Mouse (Mus musculus): ENCODE measurements around the gene Mlana.
A peak's percentile ranks its signal among the peaks of the same experiment; 100 is the strongest.

Gene Mlana

GRCm38 (mm10) chr19:29697245-29697874 lies at the start of gene Mlana:
Gene Mlana (plus strand): TSS chr19:29697824.
- peak in 1 of 2 experiments; percentile 17 for DNase-seq

- DNase-seq = no peak
Observed at GRCm38 (mm10) chr19:29648550-29648914, 49.1 kb upstream of the Mlana start.

GRCm38 (mm10) chr19:29649683-29650082 lies 47.9 kb upstream of the Mlana start:
- no peak for DNase-seq

DNA sequence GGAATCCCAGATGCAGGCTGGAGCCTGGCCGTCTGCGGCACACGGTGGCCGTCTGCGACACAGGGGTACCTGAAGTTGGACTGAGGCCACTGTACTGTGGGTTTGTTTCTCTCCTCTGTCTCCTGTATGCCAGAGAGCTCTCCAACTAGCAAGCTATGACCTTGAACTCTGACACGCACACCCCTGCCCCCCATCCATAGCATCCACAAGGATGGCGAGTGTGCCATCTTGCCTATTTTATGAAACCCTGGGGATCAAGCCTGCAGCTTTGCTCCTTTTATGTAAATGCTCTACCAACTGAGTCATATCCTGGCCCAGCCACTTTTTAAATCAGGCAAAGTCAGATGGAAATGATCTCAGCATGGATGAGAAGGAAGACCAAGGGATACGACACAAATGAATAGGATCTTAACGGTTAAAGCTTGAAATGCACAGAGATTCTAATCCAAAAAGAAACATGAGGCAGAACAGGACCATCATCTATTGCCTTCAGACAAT lies 43.8 kb upstream of the Mlana start:
- no peak for DNase-seq

- DNase-seq = no peak
Observed at GRCm38 (mm10) chr19:29655148-29655547, 42.5 kb upstream of the Mlana start.

DNA sequence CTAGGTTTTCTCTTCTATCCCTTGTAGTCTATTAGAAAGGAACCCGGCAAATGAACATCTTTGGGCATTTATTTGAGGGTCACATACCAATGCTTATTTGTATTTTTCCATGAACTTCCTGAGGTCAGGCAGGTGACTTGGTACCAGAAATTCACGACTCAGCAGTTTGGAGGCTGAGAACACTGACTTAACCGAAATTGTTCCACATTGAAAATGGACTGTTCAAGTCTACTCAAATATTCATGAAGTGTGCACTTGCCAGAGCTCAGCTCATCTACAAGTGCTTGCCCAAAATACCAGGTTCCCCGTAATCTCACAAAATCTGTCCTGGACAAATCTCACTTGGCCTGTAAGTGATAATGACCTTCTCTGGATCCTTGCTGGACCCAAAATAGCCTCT lies 41.6 kb upstream of the Mlana start:
- DNase-seq = no peak

DNA sequence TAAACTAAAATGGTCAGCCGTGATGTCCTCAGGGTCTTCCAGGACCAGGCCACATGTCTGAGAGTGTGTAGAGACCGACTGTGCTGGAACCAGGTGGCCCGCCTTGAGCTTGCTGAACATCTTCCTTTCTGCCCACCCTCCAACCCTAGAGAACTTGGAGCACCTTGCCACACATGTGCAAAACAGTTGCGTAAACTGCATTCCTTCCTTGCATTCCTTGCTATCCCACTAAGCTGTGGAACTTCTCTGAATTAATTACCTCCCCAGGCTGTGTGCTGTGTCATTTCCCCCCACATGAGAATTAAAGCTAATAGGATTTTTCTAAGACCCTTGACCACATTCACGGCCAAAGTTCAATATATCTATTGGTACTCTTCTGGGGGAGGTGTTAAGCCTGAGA lies 41.0 kb upstream of the Mlana start:
- DNase-seq = no peak

GRCm38 (mm10) chr19:29657033-29657432 lies 40.6 kb upstream of the Mlana start:
- no peak for DNase-seq

- DNase-seq = no peak
Observed at GRCm38 (mm10) chr19:29657558-29657957, 40.1 kb upstream of the Mlana start.

- no peak for DNase-seq
Observed at GRCm38 (mm10) chr19:29658836-29659235, 38.8 kb upstream of the Mlana start.

DNA sequence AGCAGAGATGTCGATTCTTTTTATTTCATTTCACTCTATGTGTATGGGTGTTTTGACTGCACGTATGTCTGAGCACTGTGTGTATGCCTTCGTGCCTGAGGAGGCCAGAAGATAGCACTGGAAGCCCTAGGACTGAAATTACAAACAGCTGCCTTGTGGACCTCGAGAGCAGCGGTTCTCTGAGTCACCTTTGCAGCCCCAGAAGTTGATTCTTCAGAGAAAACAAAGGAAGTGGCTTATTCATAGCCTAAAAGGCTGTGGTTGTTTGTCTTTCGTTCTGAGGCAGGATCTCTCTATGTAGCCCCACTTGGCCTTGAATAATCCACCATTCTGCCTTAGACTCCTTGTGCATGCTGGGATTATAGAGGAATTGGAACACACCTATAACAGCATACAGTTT lies 37.9 kb upstream of the Mlana start:
- no peak for DNase-seq

GRCm38 (mm10) chr19:29660835-29661764 lies 36.5 kb upstream of the Mlana start:
- no peak for DNase-seq

DNA sequence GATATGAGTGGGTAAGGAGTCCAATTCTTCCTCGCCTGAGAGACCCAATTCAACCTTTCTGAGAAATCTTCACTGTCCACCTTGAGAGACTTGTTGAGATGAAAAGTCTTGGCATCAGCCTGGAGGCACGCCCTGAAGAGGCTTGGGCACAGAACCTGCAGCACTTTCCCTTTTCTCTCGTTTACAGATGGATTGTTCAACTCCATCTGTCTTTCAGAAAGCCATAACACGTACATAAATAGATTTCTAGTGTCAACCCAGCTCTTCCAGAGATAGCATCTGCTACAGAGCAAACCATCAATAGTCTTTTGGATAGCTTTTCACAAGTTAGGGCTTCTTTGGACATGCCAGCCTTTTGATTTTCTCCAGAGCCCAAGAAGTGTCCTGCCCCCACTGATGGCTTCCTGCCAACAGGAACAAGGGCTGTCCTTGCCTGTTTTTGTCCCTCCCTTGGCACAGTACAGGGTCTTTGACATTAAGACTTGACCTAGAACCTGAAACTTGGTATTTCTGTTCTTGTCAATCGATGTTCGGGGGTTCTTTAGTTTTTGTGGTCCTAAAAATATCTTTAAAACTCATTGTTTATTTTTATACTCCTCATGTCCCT lies 35.5 kb upstream of the Mlana start:
- DNase-seq = no peak

- DNase-seq = no peak
Observed at GRCm38 (mm10) chr19:29663780-29664179, 33.8 kb upstream of the Mlana start.

DNA sequence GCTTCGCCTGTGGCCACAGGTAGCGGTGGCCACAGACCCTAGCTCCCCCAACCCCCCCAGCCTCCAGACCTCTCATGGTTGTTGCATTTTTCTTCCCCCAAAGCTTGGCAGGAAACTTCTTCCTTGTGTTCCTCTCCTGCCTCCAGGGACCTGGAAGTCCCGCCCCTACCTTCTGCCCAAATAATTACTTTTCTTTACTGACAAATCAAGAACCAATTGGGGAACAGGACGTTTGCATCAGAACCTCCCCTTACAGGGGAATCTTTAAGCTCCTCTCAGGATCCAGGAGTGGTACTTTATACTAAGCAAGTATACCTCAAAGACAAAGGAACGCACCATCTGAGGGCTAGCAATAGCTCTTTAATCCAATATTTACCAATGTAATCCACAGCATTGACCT lies 32.7 kb upstream of the Mlana start:
- DNase-seq = no peak

GRCm38 (mm10) chr19:29666164-29666563 lies 31.5 kb upstream of the Mlana start:
- no peak for DNase-seq

GRCm38 (mm10) chr19:29666965-29667594 lies 30.5 kb upstream of the Mlana start:
- peak; percentile 22 to 45 for DNase-seq

- no peak for DNase-seq
Observed at GRCm38 (mm10) chr19:29668135-29668534, 29.5 kb upstream of the Mlana start.

DNA sequence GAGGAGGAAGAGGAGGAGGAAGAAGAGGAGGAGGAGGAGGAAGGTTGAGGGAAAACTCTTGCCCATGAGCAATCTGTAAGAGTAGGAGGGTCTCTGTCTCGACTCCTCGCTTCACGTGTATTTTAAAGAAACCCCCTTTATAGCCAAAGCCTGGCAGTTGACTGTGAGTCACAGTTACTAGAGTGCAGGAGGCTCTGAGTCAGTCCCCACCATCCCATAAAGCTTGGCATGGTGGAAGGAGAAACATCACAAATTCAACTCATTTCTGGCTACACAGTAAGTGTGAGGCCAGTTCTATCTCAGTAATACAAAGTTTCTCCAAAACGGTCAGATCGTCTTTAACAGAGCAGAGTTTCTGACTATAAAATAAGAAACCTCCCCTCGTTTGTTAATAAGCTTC lies 27.4 kb upstream of the Mlana start:
- DNase-seq = no peak

- DNase-seq = no peak
Observed at GRCm38 (mm10) chr19:29671160-29671559, 26.5 kb upstream of the Mlana start.

DNA sequence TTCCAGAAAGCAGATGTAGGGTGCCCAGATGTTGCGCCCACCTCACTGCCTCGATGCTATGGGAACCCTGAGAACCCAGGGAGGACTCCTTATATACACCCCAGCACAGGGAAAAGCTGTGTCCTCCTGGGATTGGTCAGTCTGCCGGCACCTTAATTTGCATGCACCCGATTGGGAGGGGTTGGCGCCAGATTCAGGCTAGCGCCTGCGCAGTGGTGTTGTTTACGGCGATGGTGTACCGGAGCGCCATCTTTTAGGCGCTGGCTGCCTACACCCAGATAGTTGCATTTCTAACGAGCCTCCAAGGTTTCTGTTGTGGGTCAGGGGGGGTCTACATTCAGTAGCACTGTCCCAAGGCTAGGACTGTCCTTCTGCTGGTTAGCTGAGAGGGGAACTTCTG lies 25.0 kb upstream of the Mlana start:
- no peak for DNase-seq

DNA sequence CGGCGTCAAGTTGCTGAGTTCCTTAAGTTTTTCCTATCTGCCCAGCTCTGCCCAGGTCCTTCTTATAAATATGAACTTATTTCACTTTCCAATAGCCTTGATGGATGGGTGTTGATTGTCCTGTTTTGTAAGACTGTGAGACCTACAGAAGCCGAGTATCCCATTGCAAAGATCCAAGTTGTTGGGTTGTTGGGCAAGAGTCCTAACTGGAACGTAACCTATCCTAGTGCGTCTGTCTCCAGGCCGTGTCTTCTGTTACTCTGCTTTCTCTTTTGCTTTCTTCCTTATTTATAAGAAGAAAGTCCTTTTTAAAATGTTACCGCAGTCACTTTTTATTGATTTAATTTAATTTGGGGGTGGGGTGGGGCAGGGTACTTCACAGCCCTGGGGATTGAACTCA lies 22.7 kb upstream of the Mlana start:
- no peak for DNase-seq

DNA sequence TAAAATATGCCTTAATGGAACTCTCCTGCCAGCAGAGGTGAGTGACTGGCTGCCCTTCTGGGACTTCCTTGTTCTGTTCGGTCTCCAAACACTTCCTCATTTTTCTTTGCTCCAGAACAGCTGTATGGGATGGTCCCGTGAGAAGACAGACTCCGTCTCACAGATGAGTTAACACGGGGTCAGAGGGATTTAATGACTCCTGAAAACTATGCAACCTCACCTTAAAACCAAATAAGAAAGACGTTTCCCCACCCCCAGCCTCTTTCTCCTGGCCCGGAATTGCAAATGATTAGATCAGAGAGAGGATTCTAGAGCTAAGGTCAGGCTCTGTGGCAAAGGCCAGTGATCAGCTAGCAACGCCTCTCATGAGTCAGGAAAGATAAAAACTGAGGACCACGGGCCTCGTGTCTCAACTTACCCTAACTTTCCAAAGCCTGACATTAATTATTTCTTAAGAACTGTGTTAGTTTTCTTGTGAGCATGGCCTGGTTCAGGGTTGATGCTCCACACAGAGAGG lies 22.0 kb upstream of the Mlana start:
- peak in 1 of 2 experiments; percentile 26 for DNase-seq

Data from kidney, postnatal 4 days (tissue).